Mouse (Mus musculus): Measurements from ENCODE around the gene Tchhl1. TPM values are rescaled to one million over a fixed set of nuclear protein-coding genes. Genes with fewer than 3 reads are reported as not detected.
"Not testable (repeated sequence)": the region's sequence is repeated elsewhere in the genome, so short reads cannot be mapped to it uniquely, and the experiment has no call there.

The Tchhl1 gene
- polyA plus RNA-seq, 2 experiments, result not detected

DNA sequence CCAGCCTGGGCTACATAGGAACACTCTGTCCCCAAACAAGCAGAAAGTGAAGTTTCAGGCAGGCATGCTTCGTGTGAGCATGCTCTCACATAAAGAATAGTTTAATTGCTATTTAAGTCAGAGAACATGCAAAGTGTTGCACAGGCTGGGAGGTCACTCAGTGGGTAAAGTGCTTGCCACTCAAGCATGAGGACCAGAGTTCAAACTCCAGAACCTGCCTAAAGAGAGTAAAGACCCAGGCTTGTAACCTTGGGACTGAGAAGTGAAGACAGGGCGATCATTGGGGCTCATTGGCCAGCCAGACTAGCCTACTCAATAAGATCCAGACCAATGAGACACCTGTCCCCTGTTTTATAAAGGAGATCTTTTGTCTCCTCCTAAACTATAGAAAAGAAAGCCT lies 20.0 kb downstream of the Tchhl1 start:
- 59% methylated on average over 2 of the region's 2 CpGs for WGBS (ENCODE audit: insufficient replicate concordance)
- H3K4me2 ChIP-seq (ENCODE audit: low read depth), result no peak overlapping the region
- no peak for TF ChIP-seq CTCF (IDR thresholded peaks at IDR 0.05; ENCODE audit: low read depth)
- no peak for TF ChIP-seq EP300 (IDR thresholded peaks at IDR 0.05; ENCODE audit: low read depth)
- no peaks in the 10 kb centered on the region for H3K27me3 ChIP-seq (ENCODE audit: control insufficient read depth, insufficient read depth, low read length)
- no peak overlapping the region for H3K9ac ChIP-seq (replicated peaks)
- no peak overlapping the region for H3K4me3 ChIP-seq (ENCODE audit: insufficient read depth in 1 of 2, low read depth in 2 of 2, low read length in 2 of 2)
- no peaks in the 10 kb centered on the region for H3K9me3 ChIP-seq (ENCODE audit: control insufficient read depth, low read length)
- H3K4me1 ChIP-seq (replicated peaks; ENCODE audit: control insufficient read depth in 2 of 2, insufficient read depth in 2 of 2, low read length in 1 of 2), result no peaks in the 10 kb centered on the region
- DNase-seq (ENCODE audit: low read depth in 3 of 3, low spot score in 3 of 3) (no peak), ATAC-seq (ENCODE audit: insufficient read depth) (no peak)
- no peaks in the 10 kb centered on the region for H3K36me3 ChIP-seq (replicated peaks; ENCODE audit: control insufficient read depth, insufficient read depth, low read depth)
- no peak overlapping the region for H3K27ac ChIP-seq

- 44% methylated on average over 3 of the region's 3 CpGs for WGBS (ENCODE audit: insufficient replicate concordance)
- Histone ChIP-seq H3K4me1 (replicated peaks; ENCODE audit: control insufficient read depth in 2 of 2, insufficient read depth in 2 of 2, low read length in 1 of 2) (no peaks in the 10 kb centered on the region), H3K36me3 (replicated peaks; ENCODE audit: control insufficient read depth, insufficient read depth, low read depth) (no peaks in the 10 kb centered on the region), H3K27ac (no peak overlapping the region), H3K4me3 (ENCODE audit: insufficient read depth in 1 of 2, low read depth in 2 of 2, low read length in 2 of 2) (no peak overlapping the region), H3K9ac (replicated peaks) (no peak overlapping the region), H3K9me3 (ENCODE audit: control insufficient read depth, low read length) (no peaks in the 10 kb centered on the region), H3K27me3 (ENCODE audit: control insufficient read depth, insufficient read depth, low read length) (no peaks in the 10 kb centered on the region), H3K4me2 (ENCODE audit: low read depth) (no peak overlapping the region)
- ATAC-seq (ENCODE audit: insufficient read depth), result no peak
- TF ChIP-seq EP300 (IDR thresholded peaks at IDR 0.05; ENCODE audit: low read depth), result no peak
- no peak for DNase-seq (ENCODE audit: low read depth in 3 of 3, low spot score in 3 of 3)
These were observed 23.6 kb downstream of the Tchhl1 start for GRCm38 (mm10) chr3:93492176-93492575.

GRCm38 (mm10) chr3:93493992-93494391 lies 25.4 kb downstream of the Tchhl1 start:
- 1% methylated on average over 4 of the region's 4 CpGs for WGBS (ENCODE audit: insufficient replicate concordance)
- H3K4me1 ChIP-seq (replicated peaks; ENCODE audit: control insufficient read depth in 2 of 2, insufficient read depth in 2 of 2, low read length in 1 of 2), result no peaks in the 10 kb centered on the region
- DNase-seq (ENCODE audit: low read depth in 3 of 3, low spot score in 3 of 3) (peak in 1 of 3 experiments; percentile 12), ATAC-seq (ENCODE audit: insufficient read depth) (no peak)
- H3K4me3 ChIP-seq (ENCODE audit: insufficient read depth in 1 of 2, low read depth in 2 of 2, low read length in 2 of 2), result no peak overlapping the region
- H3K27me3 ChIP-seq (ENCODE audit: control insufficient read depth, insufficient read depth, low read length), result no peaks in the 10 kb centered on the region
- no peak overlapping the region for H3K9ac ChIP-seq (replicated peaks)
- no peak overlapping the region for H3K27ac ChIP-seq
- TF ChIP-seq EP300 (IDR thresholded peaks at IDR 0.05; ENCODE audit: low read depth), result no peak
- peak; percentile 80 for TF ChIP-seq CTCF (IDR thresholded peaks at IDR 0.05; ENCODE audit: low read depth)
- H3K9me3 ChIP-seq (ENCODE audit: control insufficient read depth, low read length), result no peaks in the 10 kb centered on the region
- no peaks in the 10 kb centered on the region for H3K36me3 ChIP-seq (replicated peaks; ENCODE audit: control insufficient read depth, insufficient read depth, low read depth)
- H3K4me2 ChIP-seq (ENCODE audit: low read depth), result no peak overlapping the region

- H3K4me1 ChIP-seq (replicated peaks; ENCODE audit: control insufficient read depth in 2 of 2, insufficient read depth in 2 of 2, low read length in 1 of 2); H3K4me2 ChIP-seq (ENCODE audit: low read depth); DNase-seq (ENCODE audit: low read depth in 3 of 3, low spot score in 3 of 3); H3K36me3 ChIP-seq (replicated peaks; ENCODE audit: control insufficient read depth, insufficient read depth, low read depth); ATAC-seq (ENCODE audit: insufficient read depth); H3K9me3 ChIP-seq (ENCODE audit: control insufficient read depth, low read length); H3K4me3 ChIP-seq (ENCODE audit: insufficient read depth in 1 of 2, low read depth in 2 of 2, low read length in 2 of 2); H3K9ac ChIP-seq (replicated peaks); H3K27ac ChIP-seq; H3K27me3 ChIP-seq (ENCODE audit: control insufficient read depth, insufficient read depth, low read length): not testable (repeated sequence)
- 24% methylated on average over 5 of the region's 5 CpGs for WGBS (ENCODE audit: insufficient replicate concordance)
These were observed 26.2 kb downstream of the Tchhl1 start for GRCm38 (mm10) chr3:93494774-93495173.

- H3K4me1 ChIP-seq (replicated peaks; ENCODE audit: control insufficient read depth in 2 of 2, insufficient read depth in 2 of 2, low read length in 1 of 2), result no peaks in the 10 kb centered on the region
These were observed 28.6 kb downstream of the Tchhl1 start for GRCm38 (mm10) chr3:93497131-93497530.

GRCm38 (mm10) chr3:93499129-93499528 lies 30.6 kb downstream of the Tchhl1 start:
- no peak overlapping the region for H3K4me3 ChIP-seq (ENCODE audit: insufficient read depth in 1 of 2, low read depth in 2 of 2, low read length in 2 of 2)

More at GRCm38 (mm10) chr3:93497131-93497530, 28.6 kb downstream of the Tchhl1 start:
- no peak overlapping the region for H3K27ac ChIP-seq
- no peaks in the 10 kb centered on the region for H3K27me3 ChIP-seq (ENCODE audit: control insufficient read depth, insufficient read depth, low read length)
- no peak for TF ChIP-seq CTCF (IDR thresholded peaks at IDR 0.05; ENCODE audit: low read depth)
- no peak for TF ChIP-seq EP300 (IDR thresholded peaks at IDR 0.05; ENCODE audit: low read depth)
- H3K9me3 ChIP-seq (ENCODE audit: control insufficient read depth, low read length), result no peaks in the 10 kb centered on the region
- H3K4me2 ChIP-seq (ENCODE audit: low read depth), result no peak overlapping the region
- DNase-seq (ENCODE audit: low read depth in 3 of 3, low spot score in 3 of 3), result no peak
- ATAC-seq (ENCODE audit: insufficient read depth), result no peak
- H3K9ac ChIP-seq (replicated peaks), result no peak overlapping the region
- H3K4me3 ChIP-seq (ENCODE audit: insufficient read depth in 1 of 2, low read depth in 2 of 2, low read length in 2 of 2), result no peak overlapping the region
- H3K36me3 ChIP-seq (replicated peaks; ENCODE audit: control insufficient read depth, insufficient read depth, low read depth), result no peaks in the 10 kb centered on the region
- 52% methylated on average over 3 of the region's 3 CpGs for WGBS (ENCODE audit: insufficient replicate concordance)

More at GRCm38 (mm10) chr3:93499129-93499528, 30.6 kb downstream of the Tchhl1 start:
- Histone ChIP-seq H3K4me2 (ENCODE audit: low read depth) (no peak overlapping the region), H3K27ac (no peak overlapping the region), H3K27me3 (ENCODE audit: control insufficient read depth, insufficient read depth, low read length) (no peaks in the 10 kb centered on the region), H3K9me3 (ENCODE audit: control insufficient read depth, low read length) (no peaks in the 10 kb centered on the region), H3K36me3 (replicated peaks; ENCODE audit: control insufficient read depth, insufficient read depth, low read depth) (no peaks in the 10 kb centered on the region), H3K4me1 (replicated peaks; ENCODE audit: control insufficient read depth in 2 of 2, insufficient read depth in 2 of 2, low read length in 1 of 2) (no peaks in the 10 kb centered on the region), H3K9ac (replicated peaks) (no peak overlapping the region)
- ATAC-seq (ENCODE audit: insufficient read depth) (no peak), DNase-seq (ENCODE audit: low read depth in 3 of 3, low spot score in 3 of 3) (no peak)
- no peak for TF ChIP-seq EP300 (IDR thresholded peaks at IDR 0.05; ENCODE audit: low read depth)
- TF ChIP-seq CTCF (IDR thresholded peaks at IDR 0.05; ENCODE audit: low read depth), result no peak

All from liver, embryonic 14.5 days (tissue).